Mouse (Mus musculus) mouse trophoblast stem cell (cell line): ENCODE data around the gene Gm12886.

ENCODE experiments used
- in situ Hi-C, 2 experiments: fragments of 300-500 bp; cut with MseI, MboI; formaldehyde crosslinking; loops; 2 replicates in 1 of 2; 3 replicates in 1 of 2; pipeline ENCODE4 v1.15.1; 2025

Gene Gm12886

DNA sequence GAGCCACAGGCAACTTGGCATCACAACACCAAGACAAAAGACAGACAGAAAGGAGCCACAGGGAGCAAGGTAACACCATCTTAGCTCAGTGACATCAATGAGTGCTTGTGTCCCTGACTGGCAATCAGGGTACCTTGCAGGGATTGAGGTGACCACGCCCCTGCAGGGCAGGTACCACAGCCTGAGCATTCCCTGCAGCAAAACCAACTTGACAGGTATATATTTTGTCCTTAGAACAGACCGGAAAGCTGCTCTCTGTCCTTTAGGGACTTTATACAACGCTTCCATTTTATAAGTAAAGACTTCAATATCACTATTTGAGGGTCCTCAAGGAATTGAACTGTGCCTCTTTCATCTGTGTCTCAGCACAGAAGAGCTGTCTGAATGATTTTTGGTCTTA, at the start of gene Gm12886:
Gene Gm12886, minus strand, starts transcription at position 101 of the 400 bp plus-strand sequence.
- in situ Hi-C loops: no loop called here
